Mouse (Mus musculus) stomach, postnatal 0 days (tissue): ENCODE results near the gene Catsper3.

ENCODE experiments used
- CTCF ChIP-seq: IDR thresholded peaks from 2 replicates; pipeline ENCODE4 v1.5.1; 2016; ENCODE audit warnings: antibody characterized with exemption, low read depth, mild to moderate bottlenecking, moderate library complexity
- EP300 ChIP-seq: optimal IDR thresholded peaks from 2 replicates; pipeline ENCODE3; 2016; ENCODE audit warnings: antibody characterized with exemption

DNA sequence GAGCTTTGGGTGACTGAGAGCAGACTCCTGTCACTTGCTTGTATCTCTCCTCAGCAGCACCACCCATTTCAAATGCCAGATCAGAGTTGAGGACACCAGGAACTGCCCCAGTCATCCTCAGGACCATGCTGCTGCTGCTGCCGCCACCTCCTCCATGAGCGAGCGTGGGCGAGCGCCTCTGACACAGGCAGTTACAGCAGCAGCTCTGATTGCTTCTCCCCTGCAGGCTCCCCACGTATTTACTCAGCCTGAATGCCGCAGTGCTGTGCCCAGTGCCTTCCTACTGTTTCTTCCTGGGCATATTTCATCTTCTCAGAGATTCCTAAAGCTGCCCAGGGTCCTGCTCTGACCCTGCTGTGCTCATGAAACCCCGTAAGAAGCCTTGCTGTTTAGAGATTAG lies 42.1 kb upstream of the Catsper3 start:
- TF ChIP-seq CTCF = no peak
- no peak for TF ChIP-seq EP300
